Mouse (Mus musculus): ENCODE measurements around the gene Thap12.

- TF ChIP-seq POLR2A (IDR thresholded peaks at IDR 0.05; ENCODE audit: insufficient read depth, low read length), result no peak
- TF ChIP-seq CTCF (IDR thresholded peaks at IDR 0.05; ENCODE audit: low read depth, low read length), result no peak
These were observed 18.3 kb downstream of the Thap12 start for GRCm38 (mm10) chr7:98721172-98721571.
